Mouse (Mus musculus) cerebellum, adult 9-11 months (tissue): ENCODE measurements around the gene Osgep.
"Not testable (repeated sequence)": the region's sequence is repeated elsewhere in the genome, so short reads cannot be mapped to it uniquely, and the experiment has no call there.

Experiments used
- DNase-seq: peaks from one replicate; pipeline ENCODE4 v3.0.0; 2022

Osgep gene

DNA sequence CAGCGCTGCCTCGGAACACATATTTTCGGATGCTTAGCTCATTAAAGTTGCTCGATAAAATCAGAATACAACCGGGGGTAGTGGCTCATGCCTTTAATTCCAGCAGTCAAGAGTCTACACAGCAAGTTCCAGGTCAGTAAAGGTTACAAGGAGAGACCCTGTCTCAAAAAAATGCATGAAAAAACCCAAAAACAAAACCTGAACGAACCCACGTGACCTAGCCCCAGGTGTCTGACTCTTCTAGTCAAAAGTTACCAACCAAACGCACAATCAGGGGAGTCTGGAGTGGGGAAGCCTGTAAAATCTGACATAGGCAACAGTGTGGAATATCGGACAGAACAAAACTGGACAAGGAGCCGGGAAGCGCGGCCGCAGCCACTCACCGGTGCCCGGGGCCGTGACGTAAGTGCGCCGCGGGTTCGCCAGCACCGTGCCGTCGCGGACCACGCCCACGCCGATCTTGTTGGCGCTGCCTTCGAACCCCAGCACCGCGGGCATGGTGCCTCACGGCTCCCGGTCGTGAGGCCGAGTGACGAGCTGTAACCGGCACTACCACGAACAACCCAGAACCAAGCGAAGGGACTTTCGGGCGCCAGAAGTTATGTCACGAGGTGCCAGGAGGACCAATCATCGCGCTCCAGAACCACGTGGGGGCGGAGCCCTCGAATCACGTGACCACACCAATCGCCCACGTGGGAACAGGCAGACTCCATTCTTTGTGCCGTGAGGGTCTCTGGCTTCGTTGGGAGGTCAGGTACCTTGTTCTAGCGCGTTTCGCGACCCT, at the start of gene Osgep, which contains the start of gene Apex1:
Gene Osgep (minus strand): TSS at position 613 of the 784 bp plus-strand sequence.
Gene Apex1 (plus strand): TSS at position 688 of the 784 bp plus-strand sequence.
- peak; percentile 97 for DNase-seq

- DNase-seq = no peak
These were observed 49.0 kb upstream of the Osgep start for GRCm38 (mm10) chr14:50973700-50974099.

GRCm38 (mm10) chr14:50973054-50973453, 48.4 kb upstream of the Osgep start:
- not testable (repeated sequence) for DNase-seq

GRCm38 (mm10) chr14:50970822-50971221, 46.1 kb upstream of the Osgep start:
- no peak for DNase-seq

DNA sequence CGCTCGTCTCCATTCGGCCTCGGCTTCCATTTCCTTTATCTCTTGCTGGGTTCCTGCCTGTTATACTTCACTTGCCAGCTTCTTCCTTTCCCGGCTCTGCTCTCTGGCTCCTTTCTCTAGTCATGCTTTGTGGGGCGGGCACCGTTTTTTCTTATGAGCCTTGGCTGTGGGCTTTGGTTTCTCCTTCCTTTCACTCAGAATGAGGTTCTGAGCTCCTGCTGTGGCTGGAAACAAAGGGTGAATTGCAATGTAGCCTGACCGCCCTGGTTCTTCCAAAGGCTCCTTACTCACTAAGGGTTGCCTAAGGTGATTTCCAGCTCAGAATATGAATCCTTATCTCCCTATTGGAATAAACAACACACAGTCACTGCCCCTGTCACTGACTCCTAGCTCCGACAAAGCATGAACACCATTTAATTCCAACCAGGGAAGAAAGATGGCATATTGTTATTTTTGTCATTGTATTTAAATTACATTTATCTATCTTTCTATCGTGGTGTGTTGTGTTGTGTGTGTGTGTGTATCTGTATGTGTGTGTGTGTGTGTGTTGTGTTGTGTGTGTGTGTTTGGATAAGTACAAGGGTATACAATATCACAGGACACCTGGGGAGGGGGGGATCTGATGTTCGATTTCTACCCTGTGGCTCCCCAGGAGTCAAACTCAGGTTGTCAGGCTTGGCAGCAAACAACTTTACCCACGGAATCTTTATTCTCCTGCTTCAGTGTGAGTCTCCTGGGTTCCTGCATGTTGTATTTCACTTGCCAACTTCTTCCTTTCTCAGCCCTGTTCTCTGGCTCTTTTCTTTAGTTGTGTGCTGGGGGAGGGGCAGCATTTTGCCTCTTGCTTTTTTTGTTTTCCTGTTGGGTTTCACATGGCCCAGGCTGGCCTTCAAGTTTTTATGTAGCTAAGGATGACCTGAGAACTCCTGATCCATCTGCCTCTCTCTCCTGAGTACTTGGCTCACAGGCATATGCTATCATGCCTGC, 45.2 kb upstream of the Osgep start:
- peak; percentile 58 for DNase-seq

DNA sequence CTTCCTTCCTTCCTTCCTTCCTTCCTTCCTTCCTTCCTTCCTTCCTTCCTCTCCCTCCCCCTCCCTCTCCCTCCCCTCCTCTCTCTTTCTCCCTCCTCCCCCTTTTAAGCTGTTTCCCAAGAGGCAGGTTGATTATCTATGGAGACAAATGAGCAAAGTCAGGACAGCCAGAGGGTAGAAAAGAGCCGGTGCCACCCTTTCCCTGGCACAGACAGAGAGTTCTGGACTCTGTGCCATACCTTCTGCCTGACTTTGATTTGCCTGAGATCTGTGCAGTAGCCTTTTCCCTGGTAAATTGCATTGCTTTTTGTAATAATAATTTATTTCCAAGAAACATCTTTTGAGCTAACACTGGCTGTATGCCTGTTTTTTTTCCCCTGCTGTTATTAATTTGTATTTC, 44.3 kb upstream of the Osgep start:
- no peak for DNase-seq

GRCm38 (mm10) chr14:50968216-50968980, 43.7 kb upstream of the Osgep start:
- no peak for DNase-seq

DNA sequence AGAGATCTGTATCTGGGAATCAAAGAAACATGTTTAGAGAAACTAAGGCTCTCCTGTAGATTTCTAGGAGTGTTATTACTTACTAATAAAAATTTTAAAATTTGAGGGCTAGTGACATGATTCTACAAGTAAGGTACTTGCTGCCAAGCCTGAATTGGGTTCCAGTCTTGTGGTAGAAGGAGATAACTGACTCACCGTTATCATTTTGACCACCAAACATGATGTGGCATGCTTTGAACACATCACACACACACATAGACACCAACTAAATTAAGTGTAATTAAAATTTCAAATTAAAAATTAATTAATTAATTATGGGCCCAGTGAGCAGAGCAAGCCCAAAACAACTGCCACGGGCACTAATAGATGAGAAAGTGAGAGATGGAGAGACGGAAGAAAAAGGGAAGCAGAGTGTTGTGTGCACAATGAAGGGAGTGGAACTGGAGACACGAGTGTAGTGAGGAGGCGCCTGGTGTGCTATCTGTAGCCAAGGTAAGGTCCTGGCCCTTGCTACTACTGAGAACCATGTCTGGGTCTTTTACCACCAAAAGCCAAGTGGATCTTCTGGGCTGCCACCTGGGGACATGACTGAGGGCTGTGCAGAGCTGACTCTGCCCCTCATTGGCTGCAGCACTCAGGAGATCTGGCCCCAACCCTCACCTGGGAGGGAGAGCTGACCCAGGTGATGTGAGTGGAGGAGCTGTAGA, 33.7 kb upstream of the Osgep start:
- not testable (repeated sequence) for DNase-seq

DNA sequence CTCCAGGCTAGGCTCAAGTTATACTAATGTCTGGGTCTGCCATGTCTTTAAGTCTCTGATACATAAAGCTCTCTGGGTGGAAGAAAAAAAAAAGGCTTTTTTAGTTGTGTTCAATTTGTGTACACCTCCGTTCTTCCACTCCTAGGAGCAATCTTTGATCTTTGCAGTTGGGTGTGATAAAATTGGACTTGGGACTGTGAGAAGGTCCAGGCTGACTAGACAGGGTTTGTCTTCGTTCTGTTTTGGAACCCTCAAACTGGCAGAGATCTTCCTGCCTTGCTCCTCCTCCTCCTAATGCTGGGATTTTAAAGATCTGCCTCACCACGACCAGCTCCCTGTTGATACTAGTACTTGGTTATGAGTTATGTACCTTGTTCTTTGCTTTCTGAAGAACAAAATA, 32.5 kb upstream of the Osgep start:
- not testable (repeated sequence) for DNase-seq

DNA sequence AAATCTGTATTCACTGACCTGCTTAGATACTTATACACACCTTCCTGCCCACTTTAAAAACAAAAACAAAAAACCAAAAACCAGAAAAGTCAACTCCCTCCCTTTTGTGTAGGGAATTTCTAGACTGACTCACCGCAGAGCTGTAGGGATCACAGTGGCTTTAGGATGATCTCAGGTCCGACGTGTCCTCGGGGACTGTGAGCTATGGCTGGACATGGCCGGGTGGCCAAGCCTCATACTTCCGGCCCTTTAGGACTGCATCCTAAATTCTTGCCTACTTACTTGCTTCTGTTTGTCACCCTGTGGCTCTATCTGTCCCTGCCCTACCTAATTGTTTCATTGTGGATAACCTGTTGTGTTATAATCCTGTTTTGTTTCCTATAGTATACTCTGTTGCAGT, 32.0 kb upstream of the Osgep start:
- not testable (repeated sequence) for DNase-seq

GRCm38 (mm10) chr14:50955942-50956508, 31.3 kb upstream of the Osgep start, which contains the start of gene Pnp2:
Gene Pnp2 (plus strand): TSS chr14:50955992.
- DNase-seq = peak; percentile 68

GRCm38 (mm10) chr14:50955487-50955886, 30.8 kb upstream of the Osgep start:
- DNase-seq = no peak

GRCm38 (mm10) chr14:50945526-50945925, 20.8 kb upstream of the Osgep start:
- DNase-seq = not testable (repeated sequence)

DNA sequence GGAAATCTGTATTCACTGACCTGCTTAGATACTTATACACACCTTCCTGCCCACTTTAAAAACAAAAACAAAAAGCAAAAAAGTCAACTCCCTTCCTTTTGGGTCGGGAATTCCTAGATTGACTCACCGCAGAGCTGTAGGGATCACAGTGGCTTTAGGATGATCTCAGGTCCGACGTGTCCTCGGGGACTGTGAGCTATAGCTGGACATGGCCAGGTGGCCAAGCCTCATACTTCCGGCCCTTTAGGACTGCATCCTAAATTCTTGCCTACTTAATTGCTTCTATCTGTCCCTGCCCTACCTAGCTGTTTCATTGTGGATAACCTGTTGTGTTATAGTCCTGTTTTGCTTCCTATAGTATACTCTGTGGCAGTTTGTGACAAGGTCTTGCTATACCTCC, 20.4 kb upstream of the Osgep start:
- not testable (repeated sequence) for DNase-seq

GRCm38 (mm10) chr14:50944668-50945033, 20.0 kb upstream of the Osgep start:
- DNase-seq = not testable (repeated sequence)

GRCm38 (mm10) chr14:50943932-50944667, 19.4 kb upstream of the Osgep start, which contains the start of gene Gm49342:
Gene Gm49342 (plus strand): TSS chr14:50944517.
- peak; percentile 92 for DNase-seq

- DNase-seq = no peak
These were observed 14.2 kb upstream of the Osgep start for GRCm38 (mm10) chr14:50938940-50939339.

DNA sequence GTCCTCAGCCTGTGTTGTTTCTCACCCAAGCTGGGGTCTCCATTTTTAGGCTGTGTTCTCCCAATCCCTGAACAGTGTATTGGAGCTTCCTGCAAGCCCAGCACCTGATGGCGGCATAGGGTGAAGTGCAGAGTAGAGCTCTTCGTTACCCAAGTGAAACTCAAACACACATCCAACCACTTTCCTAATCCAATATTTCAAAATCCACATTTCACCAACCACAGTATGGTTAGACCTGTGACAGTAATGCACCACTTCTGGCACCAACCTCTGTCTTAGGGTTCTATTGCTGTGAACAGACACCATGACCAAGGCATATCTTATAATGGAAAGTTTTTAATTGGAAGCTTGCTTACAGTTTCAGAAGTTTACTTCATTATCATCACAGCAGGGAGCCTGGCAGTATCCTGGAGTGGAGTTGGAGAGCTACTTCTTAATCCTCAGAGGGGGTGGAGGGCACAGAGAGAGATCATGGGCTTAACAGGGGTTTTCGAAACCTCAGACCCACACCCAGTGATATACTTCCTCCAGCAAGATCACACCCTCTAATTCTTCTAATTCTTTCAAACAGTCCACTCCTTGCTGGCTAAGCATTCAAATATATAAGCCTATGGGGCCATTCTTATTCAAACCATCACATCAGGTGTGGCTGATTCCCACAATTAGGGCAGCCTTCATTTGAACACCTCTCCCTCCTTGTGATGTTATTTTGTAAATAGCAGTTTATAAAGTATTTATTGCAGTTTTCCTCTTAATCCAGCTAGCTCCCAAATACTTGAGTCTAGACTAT, 13.6 kb upstream of the Osgep start:
- no peak for DNase-seq

DNA sequence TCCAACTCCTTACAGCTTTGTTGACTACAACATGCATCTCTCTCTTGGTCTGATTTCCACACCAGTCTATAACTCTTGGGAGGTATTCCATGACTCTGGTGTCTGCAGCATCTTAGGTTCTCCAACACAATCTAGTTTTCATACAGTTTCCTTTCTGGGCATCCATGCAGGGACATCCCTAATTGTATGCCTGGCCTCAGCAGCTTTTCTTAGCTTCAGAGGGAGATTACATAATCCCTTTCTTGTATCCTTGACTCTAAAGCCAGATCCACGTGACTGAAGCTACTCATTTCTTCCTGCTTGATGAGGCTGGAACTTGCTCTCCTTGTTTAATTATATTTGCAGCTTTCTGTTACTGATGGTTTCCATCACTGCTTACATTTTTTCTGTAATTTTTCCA, 12.0 kb upstream of the Osgep start:
- no peak for DNase-seq

DNA sequence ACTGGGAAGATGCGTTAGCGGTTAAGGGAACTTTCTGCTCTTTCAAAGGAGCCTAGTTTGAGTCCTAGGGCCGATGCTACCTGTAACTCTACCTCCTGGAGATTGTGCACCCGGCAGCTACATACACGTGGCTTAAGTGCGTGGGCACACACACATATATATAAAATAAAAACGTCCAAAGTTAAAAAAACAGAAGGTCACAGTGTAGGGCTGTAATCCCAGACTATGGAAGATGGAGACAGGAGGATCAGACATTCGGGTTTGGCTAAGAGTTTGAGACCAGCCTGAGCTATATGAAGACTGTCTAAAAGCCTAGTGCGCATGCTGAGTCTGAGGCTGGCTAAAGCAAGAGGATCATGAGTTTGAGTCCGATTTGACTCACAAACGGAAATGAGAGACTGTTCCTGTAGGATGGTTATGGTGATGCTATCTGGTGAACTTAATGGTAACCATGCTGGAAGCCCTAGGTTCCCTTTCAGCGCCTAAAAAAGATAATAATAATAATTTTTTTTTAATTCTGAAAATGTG, 6.9 kb upstream of the Osgep start:
- DNase-seq = no peak
